ENCODE assay signal across 8 mouse cellular contexts in genomic region chr4:140987476-140987875, GRCm38 (mm10). TPM values are rescaled to one million over a fixed set of nuclear protein-coding genes. Genes with fewer than 3 reads are reported as not detected.
DNase-seq lines count a peak whose midpoint lies in the region; ATAC-seq lines count a peak whose summit lies in the region.

No protein-coding gene starts in this region.

- DNase-seq in lung, adult 18-20 months: peak; percentile 34 to 56
- no peak for DNase-seq in lung, postnatal 4 days
- peak; percentile 57 for DNase-seq in induced T-regulatory cell, adult 2 months (ENCODE audit: low read depth)
- no peak for DNase-seq in layer of hippocampus, adult 18-20 months (ENCODE audit: low spot score in 2 of 2)
- no peak for DNase-seq in right cerebral cortex, postnatal 36 days (ENCODE audit: low spot score in 2 of 2)

- H3K9me3 ChIP-seq in midbrain, embryonic 15.5 days: no peaks in the 10 kb centered on the region

- H3K27ac ChIP-seq in midbrain, embryonic 15.5 days: peak overlapping the region; percentile 86; the same call in 1 of the 2 replicates

- peak overlapping the region; percentile 99 for H3K9ac ChIP-seq in midbrain, embryonic 15.5 days

- peak overlapping the region; percentile 86 for H3K4me2 ChIP-seq in midbrain, embryonic 15.5 days

- 31% methylated on average over 7 of the region's 7 CpGs for WGBS in midbrain, embryonic 15.5 days

- H3K4me1 ChIP-seq in midbrain, embryonic 15.5 days: peaks cover 40% of the 10 kb centered on the region

- peaks cover 6% of the 10 kb centered on the region; the same call in 1 of the 2 replicates for H3K36me3 ChIP-seq in midbrain, embryonic 15.5 days (replicated peaks)

- no peaks in the 10 kb centered on the region for H3K27me3 ChIP-seq in midbrain, embryonic 15.5 days (replicated peaks)

- peak; percentile 40 for ATAC-seq in common myeloid progenitor, adult 5-6 weeks (replicated peaks; ENCODE audit: low read depth, poor library complexity, severe bottlenecking)
- ATAC-seq in midbrain, embryonic 15.5 days (replicated peaks): peak; percentile 12; the same call in 1 of the 2 replicates
- no peak for ATAC-seq in frontal cortex, adult (ENCODE audit: low TSS enrichment)

- peak overlapping the region; percentile 80 for H3K4me3 ChIP-seq in midbrain, embryonic 15.5 days

RNA-seq across cellular contexts. Expression of gene Atp13a2, which starts 0.8 kb away (rescaled TPM):
- 33.6 and 63.3 TPM in 2 replicates for total RNA-seq in common myeloid progenitor, adult 5-6 weeks (2017)
- polyA plus RNA-seq in midbrain, embryonic 15.5 days (2015; fragmentation: Nextera tagmentation; extraction: Ambion mirVana): 189 and 193 TPM in 2 replicates
- total RNA-seq in layer of hippocampus, adult 18-20 months (2021): 100 to 1,000 TPM; 151 to 157 TPM

RNA-seq across cellular contexts. Expression of gene Mfap2, which starts 22.7 kb away (rescaled TPM):
- total RNA-seq in common myeloid progenitor, adult 5-6 weeks (2017): not detected in 2 replicates
- 153 and 181 TPM in 2 replicates for polyA plus RNA-seq in midbrain, embryonic 15.5 days (2015; fragmentation: Nextera tagmentation; extraction: Ambion mirVana)
- total RNA-seq in layer of hippocampus, adult 18-20 months (2021): 1 to 10 TPM; 3.4 to 4.5 TPM

RNA-seq across cellular contexts. Expression of gene Sdhb, which starts 26.5 kb away (rescaled TPM):
- total RNA-seq in common myeloid progenitor, adult 5-6 weeks (2017): 115 and 121 TPM in 2 replicates
- polyA plus RNA-seq in midbrain, embryonic 15.5 days (2015; fragmentation: Nextera tagmentation; extraction: Ambion mirVana): 442 and 447 TPM in 2 replicates
- 100 to 1,000 TPM; 183 to 190 TPM for total RNA-seq in layer of hippocampus, adult 18-20 months (2021)

Comparison
In these comparisons a context has a peak if more than half of its experiments do, and no peak if none do; other contexts are left out.
1. DNase-seq: peak in lung, adult 18-20 months (2 of 2) and induced T-regulatory cell, adult 2 months (single experiment); none in lung, postnatal 4 days (0 of 2), layer of hippocampus, adult 18-20 months (0 of 2) and right cerebral cortex, postnatal 36 days (0 of 2).